Mouse (Mus musculus) lung, embryonic 16.5 days (tissue): ENCODE measurements around the gene Smpdl3b. TPM values are rescaled to one million over a fixed set of nuclear protein-coding genes. Genes with fewer than 3 reads are reported as not detected.
A peak's percentile ranks its signal among the peaks of the same experiment; 100 is the strongest.
"Not testable (repeated sequence)": the region's sequence is repeated elsewhere in the genome, so short reads cannot be mapped to it uniquely, and the experiment has no call there.

Experiments
- ATAC-seq: fragments of 200-750 bp; cut with Nextera tagmentation; 2 replicates; pipeline ENCODE4 v1.8.0; 2017; ENCODE audit warnings: low read depth, mild to moderate bottlenecking, moderate library complexity
- H3K27ac ChIP-seq: fragments of 300-500 bp; sonication (generic); 2 replicates; pipeline ENCODE4 v1.5.1; 2014; ENCODE audit warnings: mild to moderate bottlenecking, control low read depth, low read length
- H3K27me3 ChIP-seq: fragments of 300-500 bp; sonication (generic); 2 replicates; pipeline ENCODE4 v1.6.1; 2014; ENCODE audit warnings: low read depth, low read length, mixed read lengths; ENCODE audit not compliant: control insufficient read depth, insufficient read depth
- H3K36me3 ChIP-seq: fragments of 300-500 bp; sonication (generic); 2 replicates; pipeline ENCODE4 v1.6.1; 2014; ENCODE audit warnings: low read length; ENCODE audit not compliant: control insufficient read depth, insufficient read depth
- H3K4me1 ChIP-seq: fragments of 300-500 bp; sonication (generic); replicated peaks from 2 replicates; pipeline ENCODE4 v1.6.1; 2014; ENCODE audit warnings: low read length, mixed read lengths; ENCODE audit not compliant: control insufficient read depth, insufficient read depth
- H3K4me2 ChIP-seq: fragments of 300-500 bp; sonication (generic); 2 replicates; pipeline ENCODE4 v1.6.1; 2014; ENCODE audit warnings: low read depth, low read length, control low read depth
- H3K4me3 ChIP-seq: fragments of 300-500 bp; sonication (generic); 2 replicates; pipeline ENCODE4 v1.5.1; 2014; ENCODE audit warnings: mild to moderate bottlenecking, low read length, control low read depth
- H3K9ac ChIP-seq: fragments of 300-500 bp; sonication (generic); 2 replicates; pipeline ENCODE4 v1.6.1; 2014; ENCODE audit warnings: low read length, control low read depth
- H3K9me3 ChIP-seq: fragments of 300-500 bp; sonication (generic); 2 replicates; pipeline ENCODE4 v1.6.1; 2016; ENCODE audit warnings: low read length; ENCODE audit not compliant: control insufficient read depth
- WGBS: fragments of 180-500 bp; shearing (Covaris S2); extraction: QIAGEN DNeasy Blood & Tissue Kit; methylation state at CpG from one replicate; pipeline ENCODE4 v1.1.7; 2014; 5-methylcytosine and 5-hydroxymethylcytosine counted together
- polyA plus RNA-seq: library from polyadenylated mRNA; unstranded; fragments of >200 nt; fragmentation: Nextera tagmentation; extraction: Ambion mirVana; gene quantifications from 2 replicates; pipeline ENCODE4 v1.2.1, GENCODE M21; 2015

The Smpdl3b gene
- polyA plus RNA-seq, 1 experiment from 2014 or later: 6.0 TPM

GRCm38 (mm10) chr4:132743992-132744911 lies 12.8 kb downstream of the Smpdl3b start:
- 65% methylated on average over 11 of the region's 11 CpGs for WGBS
- H3K27ac ChIP-seq: no peak overlapping the region
- no peak for ATAC-seq

GRCm38 (mm10) chr4:132741491-132741890 lies 15.6 kb downstream of the Smpdl3b start:
- H3K27me3 ChIP-seq: no peaks in the 10 kb centered on the region

More at GRCm38 (mm10) chr4:132743992-132744911, 12.8 kb downstream of the Smpdl3b start:
- H3K9me3 ChIP-seq: no peaks in the 10 kb centered on the region
- H3K27me3 ChIP-seq: no peaks in the 10 kb centered on the region
- no peak overlapping the region for H3K4me2 ChIP-seq
- H3K9ac ChIP-seq: no peak overlapping the region
- no peaks in the 10 kb centered on the region for H3K4me1 ChIP-seq
- H3K36me3 ChIP-seq: no peaks in the 10 kb centered on the region
- H3K4me3 ChIP-seq: no peak overlapping the region

GRCm38 (mm10) chr4:132737154-132737553 lies 19.9 kb downstream of the Smpdl3b start:
- not testable (repeated sequence) for H3K27me3 ChIP-seq, H3K9me3 ChIP-seq, H3K9ac ChIP-seq, H3K27ac ChIP-seq, H3K4me2 ChIP-seq, H3K36me3 ChIP-seq, H3K4me3 ChIP-seq, H3K4me1 ChIP-seq, ATAC-seq
- WGBS: 85% methylated on average over 9 of the region's 9 CpGs

More at GRCm38 (mm10) chr4:132741491-132741890, 15.6 kb downstream of the Smpdl3b start:
- H3K4me3 ChIP-seq: no peak overlapping the region
- WGBS: 90% methylated on average over 7 of the region's 7 CpGs
- no peaks in the 10 kb centered on the region for H3K4me1 ChIP-seq
- no peak overlapping the region for H3K27ac ChIP-seq
- H3K9me3 ChIP-seq: no peaks in the 10 kb centered on the region
- H3K4me2 ChIP-seq: no peak overlapping the region
- H3K36me3 ChIP-seq: no peaks in the 10 kb centered on the region
- H3K9ac ChIP-seq: no peak overlapping the region
- ATAC-seq: no peak

GRCm38 (mm10) chr4:132735894-132736293 lies 21.2 kb downstream of the Smpdl3b start:
- no peak overlapping the region for H3K9ac ChIP-seq
- no peak overlapping the region for H3K27ac ChIP-seq
- H3K9me3 ChIP-seq: no peaks in the 10 kb centered on the region
- WGBS: 45% methylated on average over 3 of the region's 3 CpGs
- no peak overlapping the region for H3K4me3 ChIP-seq
- no peaks in the 10 kb centered on the region for H3K27me3 ChIP-seq
- peaks cover 5% of the 10 kb centered on the region for H3K4me1 ChIP-seq
- no peak for ATAC-seq
- H3K4me2 ChIP-seq: no peak overlapping the region
- no peaks in the 10 kb centered on the region for H3K36me3 ChIP-seq

GRCm38 (mm10) chr4:132735389-132735788 lies 21.7 kb downstream of the Smpdl3b start:
- Histone ChIP-seq H3K27me3 (no peaks in the 10 kb centered on the region), H3K9ac (no peak overlapping the region), H3K4me1 (peaks cover 5% of the 10 kb centered on the region), H3K4me3 (no peak overlapping the region), H3K4me2 (no peak overlapping the region), H3K36me3 (no peaks in the 10 kb centered on the region), H3K27ac (no peak overlapping the region), H3K9me3 (no peaks in the 10 kb centered on the region)
- 64% methylated on average over 2 of the region's 2 CpGs for WGBS
- ATAC-seq: no peak

- WGBS: 84% methylated on average over 2 of the region's 2 CpGs
- Histone ChIP-seq H3K36me3 (no peaks in the 10 kb centered on the region), H3K4me1 (peaks cover 5% of the 10 kb centered on the region), H3K9ac (no peak overlapping the region), H3K27ac (no peak overlapping the region), H3K9me3 (no peaks in the 10 kb centered on the region), H3K4me2 (no peak overlapping the region), H3K27me3 (no peaks in the 10 kb centered on the region), H3K4me3 (no peak overlapping the region)
- no peak for ATAC-seq
These were observed 22.3 kb downstream of the Smpdl3b start for GRCm38 (mm10) chr4:132734766-132735165.

GRCm38 (mm10) chr4:132733071-132733770 lies 23.8 kb downstream of the Smpdl3b start:
- H3K4me1 ChIP-seq: peaks cover 5% of the 10 kb centered on the region
- WGBS: 91% methylated on average over 25 of the region's 25 CpGs
- H3K36me3 ChIP-seq: no peaks in the 10 kb centered on the region
- H3K4me3 ChIP-seq: no peak overlapping the region
- no peak overlapping the region for H3K27ac ChIP-seq
- H3K27me3 ChIP-seq: no peaks in the 10 kb centered on the region
- ATAC-seq: no peak
- no peak overlapping the region for H3K4me2 ChIP-seq
- H3K9ac ChIP-seq: no peak overlapping the region
- H3K9me3 ChIP-seq: no peaks in the 10 kb centered on the region

- H3K4me2 ChIP-seq: peak within 1 kb of the TSS; percentile 84
- no peaks in the 10 kb centered on the region for H3K27me3 ChIP-seq
- WGBS: 2% methylated on average over 34 of the region's 34 CpGs
- ATAC-seq: peak; percentile 99
- peaks cover 5% of the 10 kb centered on the region for H3K4me1 ChIP-seq
- no peaks in the 10 kb centered on the region for H3K9me3 ChIP-seq
- H3K9ac ChIP-seq: peak within 1 kb of the TSS; percentile 71
- no peaks in the 10 kb centered on the region for H3K36me3 ChIP-seq
- H3K4me3 ChIP-seq: peak within 1 kb of the TSS; percentile 69
- peak within 1 kb of the TSS; percentile 37; the same call in 1 of the 2 replicates for H3K27ac ChIP-seq
These were observed 24.8 kb downstream of the Smpdl3b start, which contains the start of gene Xkr8 for GRCm38 (mm10) chr4:132732148-132732684. Xkr8 (minus strand) TSS chr4:132732546.

GRCm38 (mm10) chr4:132731616-132732015 lies 25.4 kb downstream of the Smpdl3b start:
- peak overlapping the region; percentile 71 for H3K9ac ChIP-seq
- H3K27ac ChIP-seq: no peak overlapping the region
- H3K4me3 ChIP-seq: peak overlapping the region; percentile 69
- H3K4me1 ChIP-seq: peaks cover 5% of the 10 kb centered on the region
- peak overlapping the region; percentile 84 for H3K4me2 ChIP-seq
- no peak for ATAC-seq
- WGBS: 40% methylated on average over 12 of the region's 12 CpGs
- H3K9me3 ChIP-seq: no peaks in the 10 kb centered on the region
- no peaks in the 10 kb centered on the region for H3K36me3 ChIP-seq
- H3K27me3 ChIP-seq: no peaks in the 10 kb centered on the region
